Mouse (Mus musculus) embryonic facial prominence, embryonic 13.5 days (tissue): ENCODE data around the gene Mroh7. TPM values are rescaled to one million over a fixed set of nuclear protein-coding genes. Genes with fewer than 3 reads are reported as not detected.
A peak's percentile ranks its signal among the peaks of the same experiment; 100 is the strongest.

Experiments used
- ATAC-seq: fragments of 200-750 bp; cut with Nextera tagmentation; 2 replicates; pipeline ENCODE4 v1.8.0; 2017; ENCODE audit warnings: low read depth; ENCODE audit not compliant: insufficient number of reproducible peaks, insufficient read depth, low FRiP score, low TSS enrichment
- H3K27ac ChIP-seq: fragments of 300-500 bp; sonication (generic); 2 replicates; pipeline ENCODE4 v1.5.1; 2015; ENCODE audit warnings: moderate library complexity, mild to moderate bottlenecking, inconsistent platforms
- H3K27me3 ChIP-seq: fragments of 300-500 bp; sonication (generic); 2 replicates; pipeline ENCODE4 v1.6.1; 2015; ENCODE audit warnings: mild to moderate bottlenecking, inconsistent platforms
- H3K36me3 ChIP-seq: fragments of 300-500 bp; sonication (generic); 2 replicates; pipeline ENCODE4 v1.6.1; 2015; ENCODE audit warnings: mild to moderate bottlenecking, inconsistent platforms
- H3K4me1 ChIP-seq: fragments of 300-500 bp; sonication (generic); 2 replicates; pipeline ENCODE4 v1.6.1; 2015; ENCODE audit warnings: inconsistent platforms
- H3K4me2 ChIP-seq: fragments of 300-500 bp; sonication (generic); 2 replicates; pipeline ENCODE4 v1.6.1; 2015; ENCODE audit warnings: moderate library complexity, mild to moderate bottlenecking, inconsistent platforms
- H3K4me3 ChIP-seq: fragments of 300-500 bp; sonication (generic); 2 replicates; pipeline ENCODE4 v1.5.1; 2015; ENCODE audit warnings: mild to moderate bottlenecking, inconsistent platforms
- H3K9ac ChIP-seq: fragments of 300-500 bp; sonication (generic); 2 replicates; pipeline ENCODE4 v1.6.1; 2015; ENCODE audit warnings: mild to moderate bottlenecking, inconsistent platforms
- H3K9me3 ChIP-seq: fragments of 300-500 bp; sonication (generic); 2 replicates; pipeline ENCODE4 v1.6.1; 2016; ENCODE audit warnings: inconsistent platforms
- WGBS: fragments of 180-500 bp; shearing (Covaris S2); methylation state at CpG from one replicate; pipeline ENCODE4 v1.1.7; 2015; ENCODE audit warnings: mixed read lengths; 5-methylcytosine and 5-hydroxymethylcytosine counted together
- polyA plus RNA-seq: library from polyadenylated mRNA; unstranded; fragments of >200 nt; fragmentation: Nextera tagmentation; extraction: Ambion mirVana; gene quantifications from 2 replicates; pipeline ENCODE4 v1.2.1, GENCODE M21; 2015

The Mroh7 gene
- polyA plus RNA-seq, 1 experiment from 2014 or later = 0.58 TPM

DNA sequence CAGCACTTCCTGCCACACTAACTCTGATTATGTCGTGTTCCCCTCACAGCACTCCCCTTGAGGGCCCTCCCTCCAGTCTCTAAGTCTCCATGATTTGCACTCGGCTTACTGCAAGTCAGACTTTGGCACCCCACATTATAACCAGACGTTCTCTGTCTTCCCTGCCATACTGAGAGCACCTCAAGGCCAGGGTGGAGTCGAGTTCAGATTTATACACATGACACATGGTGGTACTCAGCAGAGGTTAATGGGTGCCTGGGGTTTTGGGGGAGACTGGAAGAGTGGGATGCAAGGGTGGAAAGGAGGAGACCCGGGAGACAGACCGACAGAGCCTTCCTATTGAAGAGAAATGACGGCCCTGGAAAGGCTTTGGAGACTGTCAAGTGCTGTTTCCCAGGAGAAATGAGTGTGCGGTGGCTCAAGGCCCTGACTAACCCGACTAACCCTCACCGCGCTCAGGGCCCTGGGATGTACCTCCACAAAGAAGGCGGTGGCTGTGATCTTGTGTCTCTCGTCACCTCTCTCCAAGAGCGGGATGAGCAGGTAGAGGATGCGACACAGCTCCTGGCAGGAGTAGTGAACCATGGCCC lies 36.8 kb downstream of the Mroh7 start:
- Histone ChIP-seq H3K27me3 (0 out of 2 replicates have a peak, but pooled peaks cover 8% of the 10 kb centered on the region), H3K9me3 (no peaks in the 10 kb centered on the region), H3K27ac (no peak overlapping the region), H3K4me1 (no peaks in the 10 kb centered on the region), H3K36me3 (no peaks in the 10 kb centered on the region), H3K4me3 (no peak overlapping the region), H3K4me2 (no peak overlapping the region), H3K9ac (no peak overlapping the region)
- 79% methylated on average over 15 of the region's 15 CpGs for whole genome bisulfite sequencing
- ATAC-seq = no peak

DNA sequence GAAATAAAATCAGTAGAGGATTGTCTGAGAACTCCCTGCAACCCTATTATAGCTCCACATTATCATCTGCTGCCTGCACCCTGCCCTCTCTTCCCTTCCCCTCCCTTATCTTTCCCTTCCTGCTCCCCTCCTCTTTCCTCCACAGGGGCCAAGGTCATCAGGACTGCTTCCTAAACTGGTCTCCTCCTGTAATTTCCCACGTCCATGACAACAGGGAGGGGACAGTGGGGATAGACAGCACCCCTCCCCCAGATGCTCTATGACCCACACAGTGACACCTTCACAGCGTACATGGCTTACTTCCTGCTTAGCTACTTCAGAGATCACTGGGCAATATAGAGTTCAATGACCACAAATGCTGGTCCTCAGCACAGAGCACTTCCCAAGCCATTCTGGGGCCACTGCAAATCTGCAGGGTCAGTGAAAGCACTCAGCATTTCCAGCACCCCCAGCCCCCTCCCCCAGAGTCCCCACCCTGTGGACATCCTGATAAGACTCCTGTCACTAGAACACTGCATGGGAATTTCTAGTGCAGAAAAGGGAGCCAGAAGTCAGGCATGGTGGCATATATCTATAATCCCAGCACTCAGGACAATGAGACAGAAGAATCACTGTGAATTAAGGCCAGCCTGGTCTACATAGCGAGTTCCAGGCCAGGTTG lies 42.0 kb downstream of the Mroh7 start:
- no peaks in the 10 kb centered on the region for H3K9me3 ChIP-seq
- WGBS = 54% methylated on average over 3 of the region's 3 CpGs
- no peak overlapping the region for H3K4me2 ChIP-seq
- ATAC-seq = no peak
- no peaks in the 10 kb centered on the region for H3K36me3 ChIP-seq
- no peak overlapping the region for H3K9ac ChIP-seq
- no peak overlapping the region for H3K4me3 ChIP-seq
- no peaks in the 10 kb centered on the region for H3K27me3 ChIP-seq
- H3K4me1 ChIP-seq = no peaks in the 10 kb centered on the region
- H3K27ac ChIP-seq = no peak overlapping the region

DNA sequence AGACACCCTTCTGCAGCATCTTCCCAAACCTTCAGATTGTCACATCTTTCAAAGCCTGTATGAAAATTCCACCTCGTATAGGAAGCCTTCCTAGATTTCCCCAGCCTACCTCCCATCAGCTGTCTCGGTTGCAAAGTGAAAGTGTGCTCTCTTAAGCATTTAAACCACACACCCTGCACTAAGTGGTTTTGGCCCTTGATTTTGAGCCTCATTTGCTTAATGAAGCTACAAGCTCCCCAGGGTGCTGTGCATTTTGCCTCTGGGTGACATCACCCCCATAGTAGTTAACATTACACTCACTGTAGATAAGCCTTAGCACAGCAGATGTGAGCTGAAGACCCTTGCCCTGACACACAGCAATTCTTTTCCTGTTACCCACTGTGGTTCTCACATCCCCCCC lies 49.8 kb downstream of the Mroh7 start:
- peaks cover 11% of the 10 kb centered on the region for H3K4me1 ChIP-seq
- peaks cover 10% of the 10 kb centered on the region for H3K36me3 ChIP-seq
- H3K27me3 ChIP-seq = no peaks in the 10 kb centered on the region
- no peaks in the 10 kb centered on the region for H3K9me3 ChIP-seq
- H3K4me2 ChIP-seq = no peak overlapping the region
- H3K27ac ChIP-seq = no peak overlapping the region
- 53% methylated on average over 2 of the region's 2 CpGs for WGBS
- no peak for ATAC-seq
- H3K9ac ChIP-seq = no peak overlapping the region
- no peak overlapping the region for H3K4me3 ChIP-seq

DNA sequence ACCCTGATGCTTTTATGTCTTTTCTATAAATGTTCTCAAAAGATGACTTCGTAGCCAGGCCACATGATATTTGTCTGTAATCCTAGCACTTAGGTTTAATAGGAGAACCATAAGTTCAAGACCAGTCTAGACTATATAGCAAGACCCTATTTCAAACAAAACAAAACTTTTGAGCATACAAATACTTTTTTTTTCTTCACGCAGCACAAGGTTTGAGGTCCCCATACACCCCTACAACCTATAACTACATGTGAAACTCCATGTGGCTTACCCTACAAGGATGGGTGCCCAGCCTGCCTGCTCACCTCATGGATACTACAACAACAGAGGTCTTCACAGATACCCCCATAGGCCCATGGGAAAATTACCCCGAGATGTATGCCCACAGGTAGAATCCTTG lies 51.6 kb downstream of the Mroh7 start:
- H3K9me3 ChIP-seq = no peaks in the 10 kb centered on the region
- ATAC-seq = no peak
- H3K27ac ChIP-seq = no peak overlapping the region
- no peak overlapping the region; the same call in 1 of the 2 replicates for H3K9ac ChIP-seq
- WGBS = 38% methylated on average over 3 of the region's 3 CpGs
- peak overlapping the region; percentile 74 for H3K4me3 ChIP-seq
- H3K4me2 ChIP-seq = peak overlapping the region; percentile 84
- peaks cover 11% of the 10 kb centered on the region for H3K4me1 ChIP-seq
- no peaks in the 10 kb centered on the region for H3K27me3 ChIP-seq
- H3K36me3 ChIP-seq = peaks cover 27% of the 10 kb centered on the region

DNA sequence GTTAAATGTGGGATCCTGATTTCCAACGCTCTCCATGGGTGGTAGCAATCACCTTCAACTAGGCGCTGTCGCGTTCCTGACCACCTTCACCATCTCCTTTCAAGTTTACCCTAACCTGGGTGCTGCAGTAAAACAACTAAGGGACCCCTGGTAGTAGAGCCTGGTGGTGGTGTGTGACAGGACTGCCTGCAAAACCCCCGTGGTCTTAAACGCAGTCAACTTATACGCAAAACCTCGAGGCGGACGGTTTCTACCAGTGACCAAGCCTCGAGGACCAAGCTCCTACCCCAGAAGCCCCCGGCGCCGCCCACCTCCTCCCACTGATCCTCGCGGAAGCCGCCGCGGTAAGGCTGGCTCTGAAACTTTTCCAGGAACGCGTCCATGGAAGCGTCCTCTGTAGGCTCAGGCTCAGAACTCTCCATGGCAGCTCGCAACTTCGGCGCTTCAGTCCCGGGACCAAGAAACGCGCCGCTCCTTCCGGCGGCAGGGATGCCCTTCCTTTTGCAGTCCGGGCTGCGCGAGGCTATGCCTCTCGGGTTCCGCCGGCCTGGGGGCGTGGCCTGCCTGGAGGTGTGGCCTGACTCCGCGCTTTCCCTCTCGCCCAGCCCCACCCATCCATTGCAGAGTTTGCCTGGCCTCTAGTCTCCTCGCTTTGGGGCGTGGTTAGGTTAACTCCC lies 52.1 kb downstream of the Mroh7 start, which contains the start of gene Ttc4:
Gene Ttc4, minus strand, starts transcription at position 503 of the 677 bp plus-strand sequence.
- Histone ChIP-seq H3K9ac (peak within 1 kb of the TSS; percentile 92), H3K27ac (peak within 1 kb of the TSS; percentile 68), H3K4me1 (peaks cover 11% of the 10 kb centered on the region), H3K27me3 (no peaks in the 10 kb centered on the region), H3K4me3 (peak within 1 kb of the TSS; percentile 74), H3K9me3 (no peaks in the 10 kb centered on the region), H3K4me2 (peak within 1 kb of the TSS; percentile 84), H3K36me3 (peaks cover 33% of the 10 kb centered on the region)
- peak; percentile 88 for ATAC-seq
- WGBS = under 1% methylated on average over 43 of the region's 43 CpGs

DNA sequence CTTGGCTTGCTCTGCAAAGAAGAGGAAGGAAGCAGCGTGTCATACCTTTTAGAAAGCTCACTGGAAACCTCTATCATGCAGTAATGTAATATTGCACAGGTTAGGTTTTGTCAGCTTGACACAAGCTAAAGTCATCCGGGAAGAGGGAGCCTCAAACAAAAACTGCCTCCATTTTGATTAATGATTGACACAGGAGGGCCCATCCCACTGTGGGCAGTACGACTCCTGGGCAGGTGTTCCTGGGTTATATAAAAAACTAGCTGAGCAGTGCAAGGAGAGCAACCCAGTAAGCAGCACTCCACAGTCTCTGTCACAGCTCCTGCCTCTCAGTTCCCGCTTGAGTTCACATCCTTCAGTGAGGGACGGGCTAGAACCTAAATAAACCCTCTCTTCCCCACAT lies 54.0 kb downstream of the Mroh7 start:
- Histone ChIP-seq H3K27me3 (no peaks in the 10 kb centered on the region), H3K36me3 (peaks cover 51% of the 10 kb centered on the region), H3K4me1 (peaks cover 11% of the 10 kb centered on the region), H3K9ac (no peak overlapping the region), H3K9me3 (no peaks in the 10 kb centered on the region), H3K27ac (no peak overlapping the region), H3K4me3 (no peak overlapping the region), H3K4me2 (no peak overlapping the region)
- no peak for ATAC-seq
- WGBS = 93% methylated on average over 5 of the region's 5 CpGs

DNA sequence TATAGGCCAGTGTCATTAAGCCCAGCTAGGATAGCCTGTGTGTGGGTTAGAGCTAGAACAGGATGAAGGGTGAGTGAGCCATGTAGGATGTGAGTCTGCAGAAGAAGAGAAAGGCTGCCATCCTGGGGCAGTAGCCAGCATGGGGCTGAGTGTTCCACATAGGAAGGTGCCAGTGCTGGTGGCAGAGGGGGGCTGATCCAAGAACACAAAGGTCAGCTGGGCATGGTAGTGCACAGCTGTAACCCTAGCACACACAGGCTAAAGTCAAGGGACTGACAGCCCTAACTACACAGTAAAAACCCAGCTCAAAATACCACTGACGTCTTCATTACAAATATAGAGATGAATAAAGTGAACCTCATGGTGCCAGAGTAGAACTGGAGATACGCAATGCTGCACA lies 64.2 kb downstream of the Mroh7 start:
- Histone ChIP-seq H3K4me3 (no peak overlapping the region), H3K36me3 (peaks cover 99% of the 10 kb centered on the region), H3K9ac (no peak overlapping the region), H3K27me3 (no peaks in the 10 kb centered on the region), H3K4me1 (no peaks in the 10 kb centered on the region), H3K9me3 (no peaks in the 10 kb centered on the region), H3K27ac (no peak overlapping the region), H3K4me2 (no peak overlapping the region)
- WGBS = 79% methylated on average over 2 of the region's 2 CpGs
- no peak for ATAC-seq

DNA sequence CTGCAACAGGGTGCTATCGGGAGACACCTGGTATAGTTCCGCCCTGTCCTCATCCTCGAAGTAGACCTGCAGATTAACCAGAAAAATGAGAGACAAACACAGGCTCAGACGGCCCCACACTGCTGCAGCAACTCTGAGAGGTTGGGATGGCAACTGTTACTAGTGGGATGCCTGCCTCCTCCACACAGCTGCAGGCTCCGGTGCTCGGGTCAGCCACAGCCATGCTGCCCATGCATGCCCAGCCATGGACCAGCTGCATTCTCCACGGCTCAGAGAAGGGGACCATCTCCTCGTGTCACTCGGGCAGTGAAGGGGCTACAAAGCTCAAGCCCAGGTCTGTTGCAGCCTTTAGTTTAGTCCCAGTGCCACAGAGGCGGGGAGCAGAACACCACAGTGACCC lies 65.1 kb downstream of the Mroh7 start:
- ATAC-seq = no peak
- H3K9me3 ChIP-seq = no peaks in the 10 kb centered on the region
- H3K36me3 ChIP-seq = peaks cover 99% of the 10 kb centered on the region
- no peak overlapping the region for H3K9ac ChIP-seq
- no peak overlapping the region for H3K4me2 ChIP-seq
- WGBS = 91% methylated on average over 10 of the region's 10 CpGs
- H3K27me3 ChIP-seq = no peaks in the 10 kb centered on the region
- H3K4me3 ChIP-seq = no peak overlapping the region
- no peaks in the 10 kb centered on the region for H3K4me1 ChIP-seq
- H3K27ac ChIP-seq = no peak overlapping the region

DNA sequence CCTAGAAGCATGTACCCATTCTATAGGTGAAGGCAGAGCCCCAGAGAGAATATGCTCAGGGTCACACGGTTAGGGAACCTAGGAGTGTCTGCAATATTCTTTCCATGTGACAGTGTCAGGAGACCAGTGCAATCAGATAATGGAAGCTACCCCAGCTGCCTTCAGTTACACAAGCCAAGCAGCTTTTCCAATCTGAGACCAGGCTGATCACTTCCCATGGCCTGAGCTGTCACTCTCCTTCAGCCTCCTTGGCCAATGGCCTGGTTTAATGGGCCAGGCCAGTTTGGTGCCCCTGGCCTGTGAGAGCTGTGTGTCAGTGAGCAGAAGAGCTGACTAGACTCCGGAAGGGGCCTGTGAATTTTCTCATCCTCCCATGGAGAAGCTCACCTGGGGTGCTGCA lies 65.5 kb downstream of the Mroh7 start:
- no peak overlapping the region for H3K27ac ChIP-seq
- ATAC-seq = no peak
- H3K4me1 ChIP-seq = no peaks in the 10 kb centered on the region
- H3K9ac ChIP-seq = no peak overlapping the region
- H3K9me3 ChIP-seq = no peaks in the 10 kb centered on the region
- H3K27me3 ChIP-seq = no peaks in the 10 kb centered on the region
- H3K36me3 ChIP-seq = peaks cover 99% of the 10 kb centered on the region
- no peak overlapping the region for H3K4me2 ChIP-seq
- H3K4me3 ChIP-seq = no peak overlapping the region
- WGBS = 96% methylated on average over 2 of the region's 2 CpGs

DNA sequence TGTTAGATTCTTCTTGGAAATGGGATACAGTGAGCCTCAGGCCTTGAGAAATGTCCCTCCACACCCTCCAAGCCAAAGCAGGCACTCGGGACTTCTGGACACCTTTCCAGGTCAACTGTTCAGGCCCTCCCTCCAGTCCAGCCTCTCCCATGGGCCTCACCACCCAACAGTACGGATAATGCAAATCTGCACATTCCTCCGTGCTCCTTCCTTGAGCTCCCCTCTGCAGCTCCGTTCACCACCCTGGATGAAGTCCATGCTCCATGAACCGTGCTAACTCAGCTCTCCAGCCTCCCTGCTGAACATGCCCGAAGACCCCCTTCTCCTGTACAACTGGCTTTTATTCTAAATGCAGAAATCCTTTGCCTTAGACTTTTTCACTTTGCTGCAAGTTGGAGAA lies 66.0 kb downstream of the Mroh7 start:
- Histone ChIP-seq H3K9ac (no peak overlapping the region), H3K27me3 (no peaks in the 10 kb centered on the region), H3K4me2 (no peak overlapping the region), H3K9me3 (no peaks in the 10 kb centered on the region), H3K4me3 (no peak overlapping the region), H3K36me3 (peaks cover 99% of the 10 kb centered on the region), H3K4me1 (no peaks in the 10 kb centered on the region), H3K27ac (no peak overlapping the region)
- WGBS = 90% methylated on average over 6 of the region's 6 CpGs
- no peak for ATAC-seq

DNA sequence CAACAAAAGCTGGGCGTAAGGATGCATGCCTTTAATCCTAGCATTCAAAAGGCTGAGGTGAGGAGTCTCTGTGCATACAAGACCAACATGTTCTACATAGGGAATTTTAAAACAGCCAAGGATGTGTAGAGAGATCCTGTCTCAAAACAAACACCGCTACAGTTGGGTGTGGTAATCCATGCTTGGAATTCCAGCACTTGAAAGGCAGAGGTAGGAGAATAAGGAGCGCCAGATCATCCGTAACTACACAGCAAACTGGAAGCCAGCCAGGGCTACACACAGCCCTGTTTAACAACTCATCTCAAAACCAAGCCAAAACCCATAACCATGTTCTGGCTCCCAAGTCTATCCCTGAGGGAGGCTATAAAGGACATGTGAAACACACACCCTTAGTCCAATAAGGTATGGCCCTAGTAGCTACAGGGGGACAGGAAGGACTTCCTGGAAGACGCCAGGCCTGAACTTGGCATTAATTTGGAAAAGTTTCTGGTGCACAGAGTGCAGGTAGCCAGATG lies 66.7 kb downstream of the Mroh7 start:
- Histone ChIP-seq H3K9ac (no peak overlapping the region), H3K9me3 (no peaks in the 10 kb centered on the region), H3K4me2 (no peak overlapping the region), H3K36me3 (peaks cover 99% of the 10 kb centered on the region), H3K27ac (no peak overlapping the region), H3K27me3 (no peaks in the 10 kb centered on the region), H3K4me3 (no peak overlapping the region), H3K4me1 (no peaks in the 10 kb centered on the region)
- WGBS = 93% methylated on average over 5 of the region's 5 CpGs
- ATAC-seq = no peak

DNA sequence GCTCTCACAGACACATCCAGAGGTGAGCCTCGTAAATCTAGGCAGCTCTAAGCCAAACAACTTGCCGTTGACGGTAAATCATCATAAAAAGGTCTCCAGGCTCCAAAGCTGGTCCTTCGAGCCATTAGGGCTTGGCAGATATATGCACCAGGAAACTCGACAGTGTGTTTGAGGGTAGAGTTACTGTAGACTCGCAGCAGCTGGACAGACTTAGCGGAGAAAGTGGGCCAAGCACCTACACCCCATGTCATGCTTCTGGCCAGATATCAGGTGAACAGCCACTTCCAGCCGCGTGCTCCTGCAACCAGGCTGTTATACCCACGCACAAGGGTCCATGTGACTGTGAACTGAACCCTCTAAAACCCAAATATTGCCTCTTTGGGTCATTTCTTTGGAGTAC lies 75.0 kb downstream of the Mroh7 start:
- peaks cover 15% of the 10 kb centered on the region for H3K4me1 ChIP-seq
- no peak overlapping the region for H3K4me3 ChIP-seq
- H3K27me3 ChIP-seq = no peaks in the 10 kb centered on the region
- whole genome bisulfite sequencing = 92% methylated on average over 10 of the region's 10 CpGs
- H3K36me3 ChIP-seq = peaks cover 69% of the 10 kb centered on the region
- H3K27ac ChIP-seq = no peak overlapping the region
- no peak overlapping the region for H3K9ac ChIP-seq
- H3K9me3 ChIP-seq = no peaks in the 10 kb centered on the region
- ATAC-seq = no peak
- H3K4me2 ChIP-seq = no peak overlapping the region
